Mouse (Mus musculus): Measurements from ENCODE around the gene Tst.

- TF ChIP-seq CTCF (IDR thresholded peaks at IDR 0.05; ENCODE audit: low read depth, low read length) (no peak), POLR2A (IDR thresholded peaks at IDR 0.05; ENCODE audit: borderline replicate concordance, low read depth, low read length) (no peak)
Observed at GRCm38 (mm10) chr15:78365916-78366315, 39.8 kb downstream of the Tst start.
